Comparison of ENCODE assay signal across 18 mouse cellular contexts in genomic region chr5:122927703-122928102, GRCm38 (mm10).
DNase-seq lines count a peak whose midpoint lies in the region; ATAC-seq lines count a peak whose summit lies in the region.
"Had no signal": no experiment of that assay in that cellular context is flagged by ENCODE, and none has a peak within 500 bp of the region (broad histone marks: within the 10 kb centered on the region; RNA-seq: fewer than 3 reads in every experiment).

No protein-coding gene starts in this region.

- WGBS in heart, embryonic 12.5 days, result 66% methylated on average over 6 of the region's 6 CpGs
- WGBS in heart, embryonic 10.5 days, result 74% methylated on average over 6 of the region's 6 CpGs
- 58% methylated on average over 6 of the region's 6 CpGs for WGBS in liver, embryonic 13.5 days (ENCODE audit: insufficient replicate concordance)
- WGBS in liver, embryonic 12.5 days (ENCODE audit: insufficient replicate concordance), result 69% methylated on average over 6 of the region's 6 CpGs
- 70% methylated on average over 6 of the region's 6 CpGs for WGBS in stomach, embryonic 15.5 days
- WGBS in midbrain, embryonic 16.5 days, result 92% methylated on average over 6 of the region's 6 CpGs

- H3K4me2 ChIP-seq in heart, embryonic 12.5 days, result no peak overlapping the region; the same call in 1 of the 2 replicates
- no peak overlapping the region for H3K4me2 ChIP-seq in liver, embryonic 13.5 days
- H3K4me2 ChIP-seq in liver, embryonic 12.5 days, result no peak overlapping the region
- H3K4me2 ChIP-seq in stomach, embryonic 15.5 days, result no peak overlapping the region
- H3K4me2 ChIP-seq in midbrain, embryonic 16.5 days (ENCODE audit: low read length), result no peak overlapping the region
- H3K4me2 ChIP-seq: midbrain, embryonic 11.5 days had no signal

- H3K4me1 ChIP-seq in heart, embryonic 12.5 days (replicated peaks), result peaks cover 41% of the 10 kb centered on the region
- H3K4me1 ChIP-seq in heart, embryonic 10.5 days, result peaks cover 28% of the 10 kb centered on the region
- H3K4me1 ChIP-seq in liver, embryonic 13.5 days (replicated peaks), result peaks cover 7% of the 10 kb centered on the region; the same call in 1 of the 2 replicates
- peaks cover 5% of the 10 kb centered on the region; the same call in 1 of the 2 replicates for H3K4me1 ChIP-seq in liver, embryonic 12.5 days
- no peaks in the 10 kb centered on the region for H3K4me1 ChIP-seq in stomach, embryonic 15.5 days
- no peaks in the 10 kb centered on the region for H3K4me1 ChIP-seq in midbrain, embryonic 16.5 days (ENCODE audit: control insufficient read depth, insufficient read depth, low read length)

- no peak overlapping the region for H3K4me3 ChIP-seq in heart, embryonic 12.5 days
- no peak overlapping the region for H3K4me3 ChIP-seq in heart, embryonic 10.5 days
- H3K4me3 ChIP-seq in liver, embryonic 13.5 days (replicated peaks), result no peak overlapping the region
- H3K4me3 ChIP-seq in liver, embryonic 12.5 days, result no peak overlapping the region
- H3K4me3 ChIP-seq in stomach, embryonic 15.5 days (replicated peaks), result no peak overlapping the region
- no peak overlapping the region for H3K4me3 ChIP-seq in midbrain, embryonic 16.5 days (ENCODE audit: low read depth, low read length)
- H3K4me3 ChIP-seq: myocyte had no signal

- H3K27me3 ChIP-seq in heart, embryonic 12.5 days (replicated peaks), result no peaks in the 10 kb centered on the region
- H3K27me3 ChIP-seq in heart, embryonic 10.5 days (ENCODE audit: insufficient read depth, poor library complexity, severe bottlenecking), result no peaks in the 10 kb centered on the region
- no peaks in the 10 kb centered on the region for H3K27me3 ChIP-seq in liver, embryonic 13.5 days
- H3K27me3 ChIP-seq in liver, embryonic 12.5 days (replicated peaks), result no peaks in the 10 kb centered on the region
- H3K27me3 ChIP-seq in stomach, embryonic 15.5 days (replicated peaks), result no peaks in the 10 kb centered on the region
- no peaks in the 10 kb centered on the region for H3K27me3 ChIP-seq in midbrain, embryonic 16.5 days (ENCODE audit: control insufficient read depth, insufficient read depth, low read depth, low read length)

- H3K9me3 ChIP-seq in heart, embryonic 12.5 days (replicated peaks), result no peaks in the 10 kb centered on the region
- no peaks in the 10 kb centered on the region for H3K9me3 ChIP-seq in heart, embryonic 10.5 days
- no peaks in the 10 kb centered on the region for H3K9me3 ChIP-seq in liver, embryonic 13.5 days (replicated peaks)
- H3K9me3 ChIP-seq in liver, embryonic 12.5 days (replicated peaks), result no peaks in the 10 kb centered on the region
- no peaks in the 10 kb centered on the region for H3K9me3 ChIP-seq in stomach, embryonic 15.5 days
- no peaks in the 10 kb centered on the region for H3K9me3 ChIP-seq in midbrain, embryonic 16.5 days (replicated peaks; ENCODE audit: control insufficient read depth, low read length, poor library complexity, severe bottlenecking)
- H3K9me3 ChIP-seq: G1E had no signal

- peaks cover 11% of the 10 kb centered on the region for H3K36me3 ChIP-seq in heart, embryonic 12.5 days
- peaks cover 14% of the 10 kb centered on the region for H3K36me3 ChIP-seq in heart, embryonic 10.5 days
- H3K36me3 ChIP-seq in liver, embryonic 13.5 days, result peaks cover 5% of the 10 kb centered on the region; the same call in 1 of the 2 replicates
- peaks cover 5% of the 10 kb centered on the region; the same call in 1 of the 2 replicates for H3K36me3 ChIP-seq in liver, embryonic 12.5 days
- H3K36me3 ChIP-seq in stomach, embryonic 15.5 days, result peaks cover 5% of the 10 kb centered on the region; the same call in 1 of the 2 replicates
- peaks cover 7% of the 10 kb centered on the region; the same call in 1 of the 2 replicates for H3K36me3 ChIP-seq in midbrain, embryonic 16.5 days (ENCODE audit: control insufficient read depth, insufficient read depth, low read length)

- H3K27ac ChIP-seq in heart, embryonic 12.5 days (ENCODE audit: poor library complexity, severe bottlenecking), result peak overlapping the region; percentile 76; the same call in 1 of the 2 replicates
- H3K27ac ChIP-seq in heart, embryonic 10.5 days, result no peak overlapping the region
- H3K27ac ChIP-seq in liver, embryonic 13.5 days, result no peak overlapping the region
- no peak overlapping the region for H3K27ac ChIP-seq in liver, embryonic 12.5 days
- no peak overlapping the region for H3K27ac ChIP-seq in stomach, embryonic 15.5 days
- H3K27ac ChIP-seq in midbrain, embryonic 16.5 days (ENCODE audit: low read length), result no peak overlapping the region

- DNase-seq in heart, embryonic 10.5 days (ENCODE audit: low spot score), result no peak
- DNase-seq in liver, embryonic 13.5 days, result no peak
- DNase-seq in NIH3T3 (ENCODE audit: low read depth), result peak; percentile 22
- no peak for DNase-seq in cerebellum, adult 9-11 months
- DNase-seq: cerebellum, postnatal 10 days; embryo, embryonic 11 days; lung, postnatal 14 days; spleen, adult 18-20 months; thymus, postnatal 4 days had no signal

- ATAC-seq in heart, embryonic 12.5 days (ENCODE audit: insufficient number of reproducible peaks, low FRiP score), result no peak
- ATAC-seq in liver, embryonic 13.5 days (ENCODE audit: low read depth), result peak; percentile 41; the same call in 1 of the 2 replicates
- ATAC-seq in liver, embryonic 12.5 days, result no peak
- peak; percentile 41; the same call in 1 of the 2 replicates for ATAC-seq in stomach, embryonic 15.5 days (ENCODE audit: insufficient read depth, low FRiP score, low read depth)
- no peak for ATAC-seq in midbrain, embryonic 16.5 days
- ATAC-seq: activated CD4-positive, CD25-positive, alpha-beta regulatory T cell, adult 4 months; forebrain, embryonic 14.5 days had no signal

- H3K9ac ChIP-seq in heart, embryonic 12.5 days, result no peak overlapping the region
- H3K9ac ChIP-seq in liver, embryonic 13.5 days, result no peak overlapping the region
- no peak overlapping the region for H3K9ac ChIP-seq in liver, embryonic 12.5 days
- H3K9ac ChIP-seq in stomach, embryonic 15.5 days, result no peak overlapping the region
- H3K9ac ChIP-seq in midbrain, embryonic 16.5 days (ENCODE audit: low read depth, low read length), result no peak overlapping the region

Comparison
In these comparisons a context has a peak if more than half of its experiments do, and no peak if none do; other contexts are left out.
1. ATAC-seq: peak in liver, embryonic 13.5 days (single experiment) and stomach, embryonic 15.5 days (single experiment); none in heart, embryonic 12.5 days (single experiment), liver, embryonic 12.5 days (single experiment) and midbrain, embryonic 16.5 days (single experiment).